Mouse (Mus musculus) mouse embryonic stem cell (cell line): ENCODE measurements around the gene Acss2.

Source experiments
- in situ Hi-C, 2 experiments: fragments of 300-500 bp; cut with MboI; formaldehyde crosslinking; loops; 1 replicate in 1 of 2; 3 replicates in 1 of 2; pipeline ENCODE4 v1.14.3; 2019 to 2020; ENCODE audit warnings: low sequenced_read_pairs in 2 of 2, low pct_unique_long_range_greater_than_20kb in 1 of 2, mixed read lengths in 1 of 2; ENCODE audit not compliant: unreplicated experiment in 1 of 2

The Acss2 gene

DNA sequence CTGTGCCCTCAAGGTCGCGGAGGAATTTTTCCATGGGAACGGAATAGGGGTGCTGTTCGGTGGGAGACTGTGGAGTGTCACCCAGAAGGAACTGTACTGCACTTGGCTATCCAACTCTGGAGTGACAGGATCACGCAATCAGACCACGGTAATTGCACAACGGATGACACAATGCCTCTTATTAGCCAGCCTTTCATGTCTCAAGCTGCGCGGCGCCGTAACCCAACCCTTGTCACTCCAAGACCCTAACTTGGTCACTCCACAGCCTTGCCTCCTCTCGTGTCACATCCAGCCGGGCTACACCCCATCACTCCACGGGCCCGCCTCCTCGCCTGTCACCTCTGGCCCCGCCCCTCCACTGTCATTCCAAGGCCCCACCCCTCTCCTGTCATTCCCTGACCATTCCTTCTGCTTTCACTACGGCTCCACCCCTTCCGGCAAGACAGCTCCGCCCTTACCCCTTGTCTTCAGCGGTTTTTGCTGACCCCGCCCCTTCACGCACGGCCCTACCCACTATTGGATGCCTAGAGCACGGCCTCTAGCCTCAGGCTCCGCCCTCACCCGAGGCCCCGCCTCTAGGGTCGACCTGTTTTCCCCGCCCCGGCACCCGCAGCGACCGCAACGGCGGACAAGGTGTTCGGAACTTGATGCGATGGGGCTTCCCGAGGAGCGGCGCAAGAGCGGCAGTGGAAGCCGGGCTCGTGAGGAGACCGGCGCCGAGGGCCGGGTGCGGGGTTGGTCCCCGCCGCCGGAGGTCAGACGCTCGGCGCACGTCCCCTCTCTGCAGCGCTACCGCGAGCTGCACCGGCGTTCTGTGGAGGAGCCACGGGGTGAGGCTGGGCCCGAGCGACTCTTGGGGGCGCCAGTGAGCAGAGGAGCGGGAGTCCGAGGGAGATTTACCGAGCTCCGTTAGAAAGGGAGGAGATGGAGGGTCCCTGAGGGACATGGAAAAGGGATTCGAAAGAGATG, at the start of gene Acss2, which contains the start of gene Ggt7:
Gene Acss2 (plus strand): TSS at position 494 of the 969 bp plus-strand sequence.
Gene Ggt7 (minus strand): TSS at position 783 of the 969 bp plus-strand sequence.
- in situ Hi-C loops = loop anchor here (5.0 to 10.0 kb wide), 3 partner anchors 100 to 237 kb away; partner anchors contain the start of gene Procr (in 2 of the 2)

DNA sequence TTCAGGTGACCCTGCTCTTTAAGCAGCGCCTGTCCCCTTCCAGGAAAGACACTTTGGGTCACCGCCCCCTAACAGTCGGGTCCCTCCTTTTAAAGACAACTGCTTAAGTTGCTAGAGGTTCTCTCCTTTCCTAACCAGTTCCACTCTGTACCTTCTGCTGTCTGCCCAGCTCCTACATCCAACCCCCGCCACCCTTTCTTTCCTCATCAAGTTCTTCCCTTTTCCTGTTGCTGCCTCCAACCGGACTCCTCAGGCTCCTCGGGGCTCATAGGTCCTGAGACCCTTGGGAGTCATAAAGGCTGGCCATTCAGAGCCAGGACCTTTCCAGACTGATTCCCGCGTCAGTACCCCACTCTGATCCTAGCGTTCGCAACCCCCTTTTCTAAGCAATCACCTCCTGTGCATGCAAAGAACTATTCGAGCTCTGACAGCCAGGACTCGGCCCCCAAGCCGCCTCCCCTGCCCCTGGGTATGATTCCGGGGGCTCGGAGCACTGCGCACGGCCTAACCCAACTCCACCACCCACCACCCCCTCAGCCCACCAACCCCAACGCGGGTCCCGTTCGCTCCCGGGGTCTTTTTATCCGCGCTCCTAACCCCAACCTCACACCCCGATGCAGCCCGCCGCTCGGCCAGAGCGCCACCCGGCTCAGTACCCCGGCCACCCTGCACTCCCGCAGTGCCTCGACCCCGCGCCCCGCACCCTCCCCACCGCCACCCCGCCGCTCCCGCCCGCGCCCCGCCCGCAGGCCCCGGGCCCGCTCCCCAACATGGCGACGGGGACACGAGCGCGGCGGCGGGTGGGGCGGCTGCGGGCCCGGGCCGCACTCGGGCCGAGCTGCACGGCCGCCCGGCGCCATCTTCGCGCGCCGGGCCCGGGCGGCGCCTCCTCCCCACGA, 44.8 kb upstream of the Acss2 start:
- in situ Hi-C loops = no loop called here

DNA sequence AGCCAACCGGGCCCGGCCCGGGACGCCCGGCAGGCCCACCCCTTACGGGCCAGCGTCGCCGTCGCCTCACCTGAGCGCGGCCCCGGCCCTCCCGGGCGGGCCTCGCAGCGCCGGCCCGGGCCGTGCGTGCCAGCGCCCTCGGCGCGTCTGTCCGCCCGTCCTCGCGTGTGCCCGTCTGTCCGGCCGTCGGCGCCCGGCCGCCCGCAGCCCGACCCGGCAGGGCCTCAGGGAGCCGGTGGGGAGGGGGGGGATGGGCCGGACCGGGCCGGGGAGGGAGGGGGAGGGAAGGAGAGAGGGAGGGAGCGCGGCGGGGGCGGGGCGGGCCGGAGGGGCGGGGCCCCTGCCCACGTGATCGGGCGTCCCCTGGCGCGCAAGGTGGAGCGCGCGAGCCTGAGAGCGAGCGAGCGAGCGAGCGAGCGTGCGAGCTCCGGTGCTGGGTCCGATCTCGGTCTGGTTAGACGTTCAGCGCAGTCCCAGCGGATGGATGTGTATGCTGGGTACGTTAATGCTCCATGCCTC, 44.1 kb upstream of the Acss2 start, which contains the start of gene Ncoa6:
Gene Ncoa6 (minus strand): TSS at position 325 of the 519 bp plus-strand sequence.
- in situ Hi-C loops = no loop called here

DNA sequence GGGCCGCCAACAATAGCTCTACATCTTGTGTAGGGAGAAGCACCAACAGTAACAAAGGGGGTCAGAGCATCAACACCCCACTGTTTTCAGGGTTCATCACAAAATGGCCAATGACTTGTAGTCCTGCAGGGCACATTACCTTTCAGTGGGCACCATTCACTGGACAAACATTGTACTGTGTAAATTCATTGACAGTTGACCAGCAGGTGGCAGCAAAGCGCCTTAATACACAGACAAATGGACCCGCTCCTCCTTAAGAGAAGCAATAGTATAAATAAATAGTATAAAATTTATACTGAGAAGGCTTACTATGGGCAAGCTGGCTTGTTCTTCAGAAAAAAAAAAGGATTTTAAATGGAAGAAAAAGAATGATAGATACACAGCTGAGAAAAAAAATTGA, 35.7 kb upstream of the Acss2 start:
- in situ Hi-C loops = no loop called here

DNA sequence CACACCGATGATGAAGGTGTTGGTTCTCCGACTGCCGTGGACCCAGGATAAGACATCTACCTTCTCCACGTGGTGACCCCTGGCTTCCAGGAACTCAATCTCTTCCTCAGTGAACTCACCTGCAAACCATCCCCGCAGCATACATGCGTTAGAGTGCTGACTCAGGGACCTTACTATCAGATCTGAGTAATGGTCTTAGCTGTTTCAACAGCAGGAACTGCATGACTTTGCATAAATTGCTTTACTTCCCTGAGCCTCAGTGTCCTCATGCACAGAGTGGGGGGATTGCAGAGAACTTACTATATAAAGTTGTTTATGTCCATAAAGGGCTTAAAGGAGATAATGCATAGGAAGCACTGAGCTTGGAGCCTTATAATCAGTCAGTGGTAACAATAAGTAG, 26.8 kb upstream of the Acss2 start:
- in situ Hi-C loops = no loop called here

DNA sequence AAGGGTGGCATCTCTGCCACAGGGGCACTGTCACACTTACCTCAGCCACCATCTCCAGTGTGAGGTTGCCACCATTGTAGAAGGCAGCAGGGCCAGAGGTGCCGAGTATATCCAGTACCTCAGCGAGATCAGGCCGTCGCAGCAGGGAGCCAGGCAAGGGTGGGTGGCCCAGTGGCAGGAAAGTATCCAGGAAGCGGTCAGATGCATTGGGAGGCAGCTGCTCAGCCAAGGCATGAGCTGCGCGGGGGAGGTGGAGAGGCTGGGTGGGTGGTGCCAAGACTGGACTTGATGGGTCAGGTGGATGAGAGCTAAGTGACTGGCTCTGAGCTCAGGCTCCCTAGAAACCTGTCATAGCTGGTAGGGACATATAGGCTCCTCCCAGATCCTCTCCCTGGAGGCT, 15.2 kb upstream of the Acss2 start:
- in situ Hi-C loops = no loop called here

DNA sequence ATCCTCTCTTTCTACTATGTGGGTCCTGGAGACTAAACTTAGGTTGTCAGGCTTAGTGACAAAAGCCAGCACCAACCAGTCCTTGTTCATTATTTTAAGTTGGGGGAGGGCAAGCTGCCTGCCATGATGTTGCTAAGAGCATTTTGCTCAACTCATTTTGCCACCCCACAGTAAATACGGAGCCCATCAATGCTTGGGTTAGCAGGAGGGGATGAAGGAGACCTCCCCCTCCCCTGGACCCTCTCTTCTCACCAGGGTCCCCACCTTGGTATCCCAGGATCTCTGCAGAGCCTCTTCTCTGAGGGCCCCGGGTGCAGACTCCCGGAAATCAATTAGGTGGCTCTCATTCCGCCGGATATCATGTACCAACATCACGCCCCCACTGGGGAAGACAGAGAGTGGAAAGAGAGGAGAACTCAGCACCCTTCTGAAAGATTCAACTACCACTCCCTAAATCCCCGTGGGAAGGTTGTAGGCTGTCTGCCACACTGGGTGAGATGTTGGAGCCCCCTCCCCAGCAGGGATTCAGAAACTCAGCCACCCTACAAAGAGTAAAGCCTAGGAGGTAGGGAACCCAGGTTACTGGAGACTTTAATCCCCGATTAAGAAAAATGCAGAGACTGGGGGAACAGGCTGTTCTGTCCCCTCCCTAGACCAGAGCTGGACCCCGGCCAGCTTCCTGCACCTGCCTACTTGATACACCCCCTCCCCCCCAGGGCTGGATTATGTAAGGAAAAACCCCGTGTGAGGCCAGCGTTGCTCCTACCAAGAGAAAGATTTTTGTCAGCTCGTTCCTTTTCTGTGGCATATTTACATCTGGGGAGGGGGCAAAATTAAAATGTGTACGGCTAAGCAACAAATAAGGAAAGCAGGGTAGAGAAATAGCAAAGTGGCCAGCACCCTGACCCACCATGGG, 13.1 kb upstream of the Acss2 start:
- in situ Hi-C loops = no loop called here

DNA sequence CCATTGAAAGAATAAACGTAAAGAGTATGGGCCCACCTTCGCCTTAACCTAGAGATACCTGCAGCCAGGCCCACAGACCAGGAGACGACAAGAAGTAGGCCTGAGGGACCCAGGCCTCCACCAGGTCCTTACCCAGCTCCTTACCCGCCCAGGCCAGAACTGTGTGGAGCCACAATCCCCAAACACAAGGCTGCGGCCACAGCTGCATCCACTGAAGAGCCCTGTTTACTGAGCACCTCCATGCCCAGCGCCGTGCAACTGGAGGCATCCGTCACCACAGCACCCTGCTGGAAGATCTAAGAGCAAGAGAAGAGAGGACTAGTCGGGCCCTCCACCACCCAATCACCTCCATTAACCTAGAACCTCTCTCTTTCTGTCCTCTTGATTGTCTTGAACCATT, 11.9 kb upstream of the Acss2 start:
- in situ Hi-C loops = no loop called here

DNA sequence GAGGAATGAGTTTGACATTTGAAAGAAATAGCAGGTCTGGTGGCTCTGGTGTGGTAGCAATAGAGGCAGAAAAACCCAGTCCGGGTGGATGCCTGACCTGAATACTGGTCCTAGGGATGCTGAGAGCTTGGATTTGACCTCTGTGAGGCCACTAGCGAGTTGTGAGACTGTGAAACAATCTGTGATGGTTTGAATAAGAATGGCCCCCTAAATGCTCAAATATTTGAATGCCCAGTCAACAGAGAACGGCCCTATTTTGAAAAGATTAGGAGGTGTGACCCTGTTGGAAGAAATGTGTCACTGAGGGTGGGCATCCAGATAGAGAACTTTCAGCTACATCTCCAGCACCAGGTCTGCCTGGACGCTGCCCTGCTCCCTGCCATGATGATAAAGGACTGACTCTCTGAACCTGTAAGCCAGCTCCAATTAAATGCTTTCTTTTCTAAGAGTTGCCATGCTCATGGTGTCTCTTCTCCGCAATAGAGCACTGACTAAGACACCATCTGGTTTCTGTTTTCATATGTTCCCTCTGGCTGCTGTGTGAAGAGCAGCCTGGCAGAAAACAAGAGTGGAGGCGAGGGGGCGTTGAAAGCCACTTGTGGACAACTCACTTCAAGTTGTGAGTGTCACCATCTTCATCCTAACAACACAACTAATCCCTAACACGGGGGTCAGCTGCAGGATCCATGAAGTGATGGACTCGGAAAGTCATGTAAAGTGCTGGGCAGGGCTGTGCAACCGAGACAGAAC, 9.9 kb upstream of the Acss2 start:
- in situ Hi-C loops = no loop called here

DNA sequence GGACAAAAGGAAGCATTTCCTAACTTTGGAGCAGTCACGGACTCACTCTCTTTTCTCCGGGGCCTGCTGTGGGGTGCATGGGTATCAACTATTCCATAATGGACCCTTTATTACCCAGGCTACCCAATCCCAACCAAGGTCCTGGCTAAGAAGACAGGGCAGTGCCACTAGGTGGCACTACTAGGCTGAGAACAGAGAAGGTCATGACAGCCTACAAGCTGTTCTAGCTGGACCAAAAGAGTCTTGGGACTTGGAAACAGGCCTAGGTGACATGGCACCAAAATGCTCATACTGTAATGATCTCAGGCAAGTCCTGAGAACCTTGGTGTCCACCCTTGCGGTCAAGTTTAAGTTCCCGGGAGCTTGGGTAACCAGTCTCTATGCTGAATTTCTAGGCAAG, 5.3 kb upstream of the Acss2 start:
- in situ Hi-C loops = loop anchor here (10.0 kb wide), 1 partner anchor 242 kb away; the partner anchor contains the start of gene Procr (in 2 of the 2)

DNA sequence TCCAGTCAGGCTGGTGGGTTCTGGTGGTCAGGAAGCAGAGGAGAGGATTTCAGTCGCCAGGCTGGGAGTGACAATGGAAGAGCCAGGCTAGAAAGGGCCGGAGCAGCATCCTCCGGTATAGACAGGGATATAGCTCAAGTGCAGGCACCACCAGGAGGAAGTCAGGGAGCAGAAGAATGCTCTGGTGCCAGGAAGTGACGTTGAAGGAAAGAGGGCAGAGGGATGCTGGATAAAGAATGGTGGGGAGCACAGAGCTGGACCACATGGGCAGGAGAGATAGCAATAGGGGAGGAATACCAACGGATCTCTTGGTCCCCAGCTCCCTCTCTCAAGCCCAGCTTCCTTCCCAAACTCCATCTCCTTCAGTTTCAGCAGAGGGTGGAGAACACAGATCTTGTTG, 4.2 kb upstream of the Acss2 start:
- in situ Hi-C loops = loop anchor here (10.0 kb wide), 1 partner anchor 241 kb away; the partner anchor contains the start of gene Procr (in 2 of the 2)

DNA sequence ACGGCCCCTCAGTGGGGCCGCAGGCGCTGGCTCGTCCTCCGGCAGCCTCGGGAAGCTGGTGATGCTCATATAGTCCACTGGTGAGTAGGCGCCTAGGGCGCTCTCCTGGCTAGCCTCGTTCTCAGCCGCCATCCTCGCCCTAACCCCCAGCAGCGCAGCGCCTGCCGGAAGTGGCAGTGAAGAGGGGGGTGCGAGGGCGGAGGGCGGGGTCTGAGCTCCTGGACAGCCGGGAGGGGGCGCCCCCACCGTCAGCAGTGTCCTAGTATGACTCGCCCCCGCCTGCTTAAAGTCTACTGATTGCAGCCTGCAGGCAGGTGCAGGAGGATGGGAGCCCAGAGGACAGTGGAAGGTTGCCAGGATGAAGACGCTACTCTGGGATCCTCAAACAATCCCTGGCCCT, 3.1 kb upstream of the Acss2 start:
- in situ Hi-C loops = loop anchor here (5.0 to 10.0 kb wide), 3 partner anchors 103 to 240 kb away; partner anchors contain the start of gene Procr (in 2 of the 2)

DNA sequence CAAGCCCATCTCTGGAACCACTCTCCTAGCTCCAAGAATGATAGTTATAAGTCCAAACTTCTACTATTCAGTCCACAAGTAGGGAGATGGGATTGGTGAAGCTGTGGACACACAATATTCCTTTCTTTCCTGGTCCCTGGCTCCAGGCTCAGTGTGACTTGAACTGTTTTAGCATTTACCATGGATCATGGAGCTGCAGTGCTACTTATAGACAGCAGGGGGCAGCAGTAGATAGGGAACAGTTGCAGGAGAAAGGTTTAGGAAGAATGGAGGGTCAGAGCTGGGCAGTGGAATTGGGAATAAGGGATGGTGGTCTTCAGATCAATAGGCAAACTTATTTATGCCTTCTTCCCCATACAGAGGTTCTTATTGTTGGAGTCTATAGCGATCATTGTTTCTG, 1.8 kb upstream of the Acss2 start:
- in situ Hi-C loops = loop anchor here (5.0 to 10.0 kb wide), 3 partner anchors 101 to 239 kb away; partner anchors contain the start of gene Procr (in 2 of the 2)

DNA sequence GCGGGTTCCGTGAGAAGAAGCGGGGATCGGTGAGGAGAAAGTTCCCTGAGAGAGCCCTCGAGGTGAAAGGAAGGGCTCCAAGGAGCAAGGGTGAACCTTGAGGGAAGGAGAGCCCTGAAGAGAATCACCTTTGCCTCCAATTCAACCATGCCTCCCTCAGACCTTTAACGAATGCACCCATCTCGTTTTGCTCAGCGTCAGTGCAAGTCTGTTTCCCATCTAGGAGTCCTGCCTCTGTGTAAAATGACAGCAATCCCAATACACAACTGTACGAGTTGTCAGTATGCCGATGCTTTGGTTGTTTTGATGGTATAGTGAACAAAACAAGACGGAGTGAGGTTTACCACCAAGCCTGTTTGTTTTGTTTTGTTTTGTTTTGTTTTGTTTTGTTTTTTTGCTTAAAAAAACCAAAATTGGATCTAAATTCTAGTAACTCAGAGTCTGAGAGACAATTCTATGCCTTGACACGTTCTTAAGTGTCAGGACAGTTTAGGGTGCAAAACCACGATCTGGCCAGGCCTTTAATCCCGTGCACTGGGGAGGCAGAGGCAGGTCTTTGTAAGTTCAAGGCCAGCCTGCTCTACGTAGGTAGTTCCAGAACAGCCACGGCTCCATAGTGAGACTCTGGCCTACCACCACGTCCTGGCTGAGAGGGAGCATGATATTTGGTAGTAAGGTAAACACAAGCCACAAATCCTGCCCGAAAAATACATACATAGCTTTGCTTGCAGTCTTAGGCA, 953 bp downstream of the Acss2 start:
- in situ Hi-C loops = loop anchor here (5.0 to 10.0 kb wide), 3 partner anchors 99 to 236 kb away; partner anchors contain the start of gene Procr (in 2 of the 2)

DNA sequence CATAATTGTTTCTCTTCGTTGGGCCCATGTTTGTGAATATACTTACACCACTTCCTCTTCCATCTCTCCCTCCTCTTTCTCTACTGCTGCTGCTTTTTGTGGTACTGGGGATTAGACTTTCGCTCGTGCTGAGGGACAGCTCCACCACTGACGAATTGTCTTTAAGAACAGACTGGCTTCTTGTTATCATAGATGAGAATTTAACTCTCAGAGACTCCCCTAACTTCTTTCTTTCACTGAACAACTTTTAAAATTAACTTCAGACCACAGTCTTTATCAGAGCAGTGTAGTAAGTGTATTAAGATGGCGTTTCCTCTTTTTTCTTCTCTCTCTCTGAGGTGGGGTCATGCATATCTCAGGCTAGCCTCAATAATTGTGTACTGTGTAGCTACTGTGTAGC, 6.0 kb downstream of the Acss2 start:
- in situ Hi-C loops = no loop called here

DNA sequence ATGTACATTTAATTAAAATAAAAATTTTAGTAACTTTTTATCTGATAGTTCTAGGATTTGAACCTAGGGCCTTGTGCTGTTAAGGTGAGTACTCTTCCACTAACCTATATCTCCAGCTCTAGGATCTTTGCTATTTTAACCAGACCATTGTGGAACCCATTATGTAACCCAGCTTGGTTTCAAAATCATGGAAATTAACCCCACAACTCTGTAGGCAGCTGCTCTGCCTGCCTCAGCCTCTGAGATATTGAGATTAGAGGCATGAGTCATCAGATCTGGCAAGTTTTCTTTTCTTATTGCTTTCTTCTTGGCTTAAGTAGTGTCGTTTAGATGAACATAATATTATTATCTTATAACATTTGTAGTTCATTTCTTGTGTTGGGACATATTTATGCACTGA, 6.6 kb downstream of the Acss2 start:
- in situ Hi-C loops = no loop called here
